Mouse (Mus musculus) left cerebral cortex, adult 6 months (tissue): ENCODE data around the gene Fam72a. TPM values are rescaled to one million over a fixed set of nuclear protein-coding genes. Genes with fewer than 3 reads are reported as not detected.

Experiments
- long read RNA-seq, 2 experiments: library from polyadenylated mRNA; unstranded; transcript quantifications; one replicate each; pipeline ENCODE4 v2.0.0; 2019 to 2020
- polyA plus RNA-seq: library from polyadenylated mRNA; unstranded; fragments of <200 nt; fragmentation: Nextera tagmentation; gene quantifications from 2 replicates; pipeline ENCODE4 v1.2.3, GENCODE M21; 2021

Gene Fam72a
- polyA plus RNA-seq: 1.1 and 1.2 TPM in 2 replicates
- long read RNA-seq, experiment 1, partial matches to known transcripts: 0 of 3 reads
- long read RNA-seq, experiment 1, other reads (novel, unspliced or antisense): 0 of 3 reads
- long read RNA-seq, experiment 2, partial matches to known transcripts: 0 of 3 reads
- long read RNA-seq, experiment 2, other reads (novel, unspliced or antisense): 2 of 3 reads

DNA sequence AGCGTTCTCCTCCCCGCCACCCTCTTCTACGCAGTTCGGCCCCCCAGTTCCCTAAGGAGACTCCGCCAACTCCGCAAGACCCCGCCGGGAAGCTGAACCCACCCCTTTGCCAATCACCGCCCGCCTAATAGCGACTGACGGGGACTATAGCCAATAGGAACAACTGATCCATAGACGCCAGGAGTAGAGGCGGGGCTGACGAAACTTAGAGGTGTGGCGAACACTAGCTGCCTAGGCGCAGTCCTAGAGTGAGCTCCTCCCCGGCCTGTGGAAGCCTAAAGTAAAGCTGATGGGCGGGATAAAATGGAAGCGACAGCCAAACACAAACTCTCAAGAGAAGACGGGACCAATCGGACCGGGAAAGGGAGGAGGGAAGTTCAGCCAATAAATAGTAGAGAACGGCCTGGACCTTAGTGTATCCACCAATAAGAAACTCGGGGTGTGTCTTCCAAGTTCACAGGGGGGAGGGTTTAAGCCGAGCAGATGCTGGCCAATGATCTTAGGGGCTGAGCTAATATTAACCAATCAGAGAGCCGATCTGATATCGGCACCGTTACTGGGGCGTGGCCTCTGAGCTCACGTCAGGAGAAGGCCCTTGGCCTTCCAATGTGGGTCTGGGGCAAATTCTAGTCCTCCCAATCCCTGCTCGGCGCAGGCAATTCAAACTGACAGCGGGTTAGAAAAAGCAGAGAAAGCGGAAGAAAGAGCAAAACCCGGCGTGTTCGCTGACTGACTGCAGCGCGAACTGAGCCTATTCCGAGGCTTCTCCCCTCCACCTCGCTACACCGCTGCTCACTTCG lies at the start of gene Fam72a, which contains the start of gene Srgap2:
Gene Fam72a (plus strand): TSS at position 623 of the 800 bp plus-strand sequence.
Gene Srgap2 (minus strand): TSS at position 72 of the 800 bp plus-strand sequence.

Other genes starting within 250 kb of the Fam72a start
- gene Ikbke, start 248.3 kb upstream of the Fam72a start, polyA plus RNA-seq: 0.10 and 0.15 TPM in 2 replicates
- gene Srgap2, start 551 bp upstream of the Fam72a start, polyA plus RNA-seq: 14.0 and 17.0 TPM in 2 replicates
- gene Avpr1b, start 71.3 kb downstream of the Fam72a start, polyA plus RNA-seq: not detected in 2 replicates
- not detected in 2 replicates for gene Ctse, start 110.4 kb downstream of the Fam72a start, polyA plus RNA-seq
- 1.4 and 2.2 TPM in 2 replicates for gene Rab7b, start 160.8 kb downstream of the Fam72a start, polyA plus RNA-seq
- not detected in 2 replicates for gene Slc26a9, start 216.1 kb downstream of the Fam72a start, polyA plus RNA-seq